Mouse (Mus musculus) heart, adult 2 months (tissue): ENCODE measurements around the gene Bbs1.

Source experiments
- CTCF ChIP-seq: fragments of 200-600 bp; IDR thresholded peaks from 2 replicates; pipeline ENCODE4 v1.8.1; 2022; ENCODE audit warnings: antibody characterized with exemption, mild to moderate bottlenecking, moderate library complexity
- EP300 ChIP-seq: fragments of 200-500 bp; IDR thresholded peaks from 2 replicates; pipeline ENCODE4 v1.6.1; 2011; ENCODE audit warnings: low read depth, low read length, control low read depth; ENCODE audit not compliant: insufficient read depth
- POLR2A ChIP-seq: fragments of 200-500 bp; IDR thresholded peaks from 2 replicates; pipeline ENCODE4 v1.6.1; 2011; ENCODE audit warnings: mild to moderate bottlenecking, low read depth, low read length, control low read depth; ENCODE audit not compliant: insufficient read depth

DNA sequence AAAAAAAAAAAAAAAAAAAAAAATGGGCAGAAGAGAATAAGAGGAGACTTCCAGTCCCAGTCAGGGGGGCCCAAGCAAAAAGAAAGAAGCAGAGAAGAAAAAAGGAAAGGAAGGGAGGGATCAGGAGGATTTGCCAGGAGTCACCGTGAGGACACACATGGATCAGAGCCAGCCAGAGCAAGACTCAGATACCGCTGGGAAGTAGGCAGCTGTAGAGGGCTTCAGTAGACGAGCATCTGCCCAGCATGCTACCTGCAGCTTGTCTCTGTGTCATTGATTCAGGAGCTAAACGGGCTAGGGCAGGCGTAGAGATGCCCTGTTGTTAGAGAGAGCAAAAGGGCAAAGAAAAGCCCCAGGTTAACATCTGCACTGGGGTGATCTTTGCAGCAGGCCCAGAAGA, 56.1 kb downstream of the Bbs1 start:
- TF ChIP-seq CTCF: no peak
- TF ChIP-seq POLR2A: no peak
- no peak for TF ChIP-seq EP300
